Mouse (Mus musculus) heart, embryonic 11.5 days (tissue): ENCODE results near the gene Mrpl37. TPM values are rescaled to one million over a fixed set of nuclear protein-coding genes. Genes with fewer than 3 reads are reported as not detected.

Experiments used
- ATAC-seq: fragments of 200-750 bp; cut with Nextera tagmentation; replicated peaks from 2 replicates; pipeline ENCODE4 v1.8.0; 2017; ENCODE audit warnings: moderate library complexity; ENCODE audit not compliant: insufficient number of reproducible peaks, low FRiP score, low TSS enrichment
- H3K27ac ChIP-seq: fragments of 300-500 bp; sonication (generic); 2 replicates; pipeline ENCODE4 v1.5.1; 2014; ENCODE audit warnings: mild to moderate bottlenecking, low read depth, low read length
- H3K27me3 ChIP-seq: fragments of 300-500 bp; sonication (generic); 2 replicates; pipeline ENCODE4 v1.6.1; 2014; ENCODE audit warnings: mild to moderate bottlenecking, low read length, mixed read lengths; ENCODE audit not compliant: control insufficient read depth, insufficient read depth
- H3K36me3 ChIP-seq: fragments of 300-500 bp; sonication (generic); 2 replicates; pipeline ENCODE4 v1.6.1; 2014; ENCODE audit warnings: mild to moderate bottlenecking, low read length, moderate library complexity, mixed read lengths; ENCODE audit not compliant: control insufficient read depth, insufficient read depth
- H3K4me1 ChIP-seq: fragments of 300-500 bp; sonication (generic); 2 replicates; pipeline ENCODE4 v1.6.1; 2014; ENCODE audit warnings: low read length; ENCODE audit not compliant: control insufficient read depth, insufficient read depth
- H3K4me2 ChIP-seq: fragments of 300-500 bp; sonication (generic); 2 replicates; pipeline ENCODE4 v1.6.1; 2014; ENCODE audit warnings: mild to moderate bottlenecking, moderate library complexity
- H3K4me3 ChIP-seq: fragments of 300-500 bp; sonication (generic); 2 replicates; pipeline ENCODE4 v1.5.1; 2014; ENCODE audit warnings: low read depth, low read length
- H3K9ac ChIP-seq: fragments of 300-500 bp; sonication (generic); 2 replicates; pipeline ENCODE4 v1.6.1; 2014; ENCODE audit warnings: mild to moderate bottlenecking, low read depth, low read length, moderate library complexity
- H3K9me3 ChIP-seq: fragments of 300-500 bp; sonication (generic); replicated peaks from 2 replicates; pipeline ENCODE4 v1.6.1; 2016; ENCODE audit warnings: low read length; ENCODE audit not compliant: control insufficient read depth
- WGBS: fragments of 180-500 bp; shearing (Covaris S2); extraction: QIAGEN DNeasy Blood & Tissue Kit; methylation state at CpG from one replicate; pipeline ENCODE4 v1.1.7; 2014; ENCODE audit not compliant: insufficient replicate concordance; 5-methylcytosine and 5-hydroxymethylcytosine counted together
- polyA plus RNA-seq: library from polyadenylated mRNA; unstranded; fragments of >200 nt; fragmentation: Nextera tagmentation; extraction: Ambion mirVana; gene quantifications from 2 replicates; pipeline ENCODE4 v1.2.1, GENCODE M21; 2014

Mrpl37 gene
- polyA plus RNA-seq, 1 experiment from 2014 or later, result 113 TPM

DNA sequence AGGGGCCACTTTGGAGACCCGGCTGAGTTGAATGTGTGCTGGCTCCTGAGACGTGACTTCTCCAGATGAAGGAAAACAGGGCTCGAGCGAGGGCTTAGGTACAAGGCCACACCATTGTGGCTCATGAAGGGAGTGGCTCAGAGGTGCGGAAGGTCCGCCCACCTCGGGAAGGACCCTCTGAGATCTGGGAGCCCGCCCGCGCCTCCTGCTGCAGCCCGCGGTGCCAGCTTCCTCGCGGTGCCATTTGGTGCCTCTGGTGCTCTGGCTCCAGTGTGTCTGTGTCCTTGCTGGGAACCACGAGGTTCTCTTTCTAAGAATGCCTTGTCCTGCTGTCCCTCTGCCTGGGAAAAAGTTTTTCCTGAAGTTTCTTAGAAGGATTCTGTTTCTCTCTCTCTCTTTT lies 31.2 kb upstream of the Mrpl37 start:
- H3K36me3 ChIP-seq, result no peaks in the 10 kb centered on the region
- ATAC-seq, result no peak
- H3K9ac ChIP-seq, result no peak overlapping the region
- 0 out of 2 replicates have a peak, but pooled peaks cover 9% of the 10 kb centered on the region for H3K4me1 ChIP-seq
- no peaks in the 10 kb centered on the region for H3K9me3 ChIP-seq
- H3K4me2 ChIP-seq, result no peak overlapping the region
- no peak overlapping the region for H3K4me3 ChIP-seq
- no peak overlapping the region for H3K27ac ChIP-seq
- 30% methylated on average over 15 of the region's 15 CpGs for WGBS
- H3K27me3 ChIP-seq, result no peaks in the 10 kb centered on the region

DNA sequence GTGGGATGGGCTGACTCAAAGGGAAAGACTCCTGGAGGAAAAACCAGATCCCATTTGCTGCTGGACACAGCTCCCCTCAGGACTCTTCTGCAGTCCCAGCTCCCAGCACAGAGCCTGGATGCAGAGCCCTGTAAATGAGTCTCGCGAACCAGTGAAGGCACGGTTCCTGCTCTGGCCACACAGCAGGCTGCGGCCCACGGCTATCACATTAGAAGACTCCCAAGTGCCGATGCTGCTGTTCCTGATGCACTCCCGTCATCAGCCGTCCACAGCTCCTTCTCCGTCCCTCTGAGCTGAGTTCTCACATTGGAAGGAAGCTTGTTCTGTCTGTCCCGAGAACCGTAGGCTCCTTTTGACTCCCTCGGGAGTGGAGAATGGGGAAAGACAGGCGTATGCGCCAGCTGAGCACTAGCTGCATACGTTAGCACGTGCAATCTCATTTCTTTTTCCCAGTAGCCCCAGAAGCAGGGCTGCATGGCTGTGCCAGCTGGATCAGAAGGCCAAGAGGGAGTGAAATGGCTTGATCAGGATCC lies 30.2 kb upstream of the Mrpl37 start, which contains the start of gene Cdcp2:
Gene Cdcp2 (plus strand): TSS at position 51 of the 533 bp plus-strand sequence.
- Histone ChIP-seq H3K4me1 (0 out of 2 replicates have a peak, but pooled peaks cover 6% of the 10 kb centered on the region), H3K27ac (no peak within 1 kb of the TSS), H3K9ac (no peak within 1 kb of the TSS), H3K9me3 (no peaks in the 10 kb centered on the region), H3K27me3 (no peaks in the 10 kb centered on the region), H3K4me2 (no peak within 1 kb of the TSS), H3K36me3 (no peaks in the 10 kb centered on the region), H3K4me3 (no peak within 1 kb of the TSS)
- ATAC-seq, result no peak
- 45% methylated on average over 16 of the region's 16 CpGs for WGBS

DNA sequence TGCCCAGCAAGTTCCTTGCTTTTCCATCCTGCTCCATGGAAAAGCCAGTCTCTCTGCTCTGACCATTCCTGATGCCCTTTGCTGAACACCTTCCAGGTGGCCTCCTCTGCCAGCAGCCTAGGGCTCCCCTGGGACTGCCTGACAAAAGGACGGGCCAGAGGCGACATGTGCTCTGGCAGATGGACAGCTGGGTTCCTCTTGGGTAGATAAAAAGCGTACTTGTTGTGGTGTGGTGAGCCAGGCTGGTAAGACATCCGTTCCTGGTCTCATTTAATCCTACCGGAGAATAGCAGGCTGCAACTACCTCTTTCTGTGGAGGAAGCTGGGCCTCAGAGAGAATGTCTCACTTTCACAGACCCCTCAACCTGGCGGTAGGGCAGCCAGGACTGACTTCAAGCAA lies 29.4 kb upstream of the Mrpl37 start:
- WGBS, result 45% methylated on average over 6 of the region's 6 CpGs

DNA sequence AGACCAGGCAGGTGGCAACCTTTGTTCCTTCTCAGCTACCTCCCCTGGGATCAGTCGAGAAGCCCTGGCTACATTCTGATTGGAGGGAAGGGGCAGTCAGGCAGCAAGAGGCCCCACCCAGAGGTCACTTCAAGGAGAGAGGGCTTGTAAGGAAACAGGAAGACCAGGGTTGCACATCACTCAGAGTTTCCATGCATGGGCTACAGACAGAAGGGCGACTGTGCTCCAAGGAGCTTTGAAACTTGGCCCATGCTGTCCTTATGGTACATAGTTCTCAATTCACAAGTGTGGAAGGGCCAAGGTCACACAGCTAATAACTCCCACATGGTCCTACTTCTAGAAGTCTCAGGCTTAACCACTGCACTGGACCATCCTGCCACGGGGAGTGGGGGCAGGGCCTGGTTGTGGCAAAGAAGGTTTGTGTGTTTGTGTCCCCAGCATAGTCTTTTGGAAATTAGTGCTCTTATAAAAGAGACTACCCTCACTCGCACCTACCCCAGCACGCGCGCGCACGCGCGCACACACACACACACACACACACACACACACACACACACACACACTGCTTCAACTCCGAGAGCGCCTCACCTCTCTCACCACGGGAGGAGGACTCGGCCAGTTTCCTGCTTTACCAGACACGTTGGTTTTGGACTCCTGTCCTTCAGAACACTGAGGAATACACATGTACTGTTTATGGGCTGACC lies 28.0 kb upstream of the Mrpl37 start:
- WGBS, result 72% methylated on average over 16 of the region's 16 CpGs
- H3K4me1 ChIP-seq, result 0 out of 2 replicates have a peak, but pooled peaks cover 6% of the 10 kb centered on the region
- H3K36me3 ChIP-seq, result no peaks in the 10 kb centered on the region
- H3K9me3 ChIP-seq, result no peaks in the 10 kb centered on the region
- no peak overlapping the region for H3K4me2 ChIP-seq
- H3K9ac ChIP-seq, result no peak overlapping the region
- no peaks in the 10 kb centered on the region for H3K27me3 ChIP-seq
- ATAC-seq, result no peak
- no peak overlapping the region for H3K4me3 ChIP-seq
- H3K27ac ChIP-seq, result no peak overlapping the region

More for the DNA sequence above, 29.4 kb upstream of the Mrpl37 start:
- H3K9me3 ChIP-seq, result no peaks in the 10 kb centered on the region
- no peaks in the 10 kb centered on the region for H3K27me3 ChIP-seq
- H3K4me2 ChIP-seq, result no peak overlapping the region
- ATAC-seq, result no peak
- H3K27ac ChIP-seq, result no peak overlapping the region
- H3K36me3 ChIP-seq, result no peaks in the 10 kb centered on the region
- no peak overlapping the region for H3K4me3 ChIP-seq
- no peak overlapping the region for H3K9ac ChIP-seq
- 0 out of 2 replicates have a peak, but pooled peaks cover 6% of the 10 kb centered on the region for H3K4me1 ChIP-seq

- no peak overlapping the region for H3K9ac ChIP-seq
- H3K4me3 ChIP-seq, result no peak overlapping the region
- no peak overlapping the region for H3K27ac ChIP-seq
- no peak overlapping the region for H3K4me2 ChIP-seq
- no peaks in the 10 kb centered on the region for H3K27me3 ChIP-seq
- 80% methylated on average over 14 of the region's 14 CpGs for WGBS
- H3K9me3 ChIP-seq, result no peaks in the 10 kb centered on the region
- ATAC-seq, result no peak
- no peaks in the 10 kb centered on the region for H3K36me3 ChIP-seq
- 0 out of 2 replicates have a peak, but pooled peaks cover 6% of the 10 kb centered on the region for H3K4me1 ChIP-seq
Measured at GRCm38 (mm10) chr4:107091696-107092095, 25.0 kb upstream of the Mrpl37 start.

- ATAC-seq, result peak; percentile 77
- H3K9ac ChIP-seq, result no peak overlapping the region
- H3K4me2 ChIP-seq, result peak overlapping the region; percentile 23; the same call in 1 of the 2 replicates
- WGBS, result 23% methylated on average over 6 of the region's 6 CpGs
- no peak overlapping the region for H3K4me3 ChIP-seq
- peaks cover 19% of the 10 kb centered on the region for H3K4me1 ChIP-seq
- no peaks in the 10 kb centered on the region for H3K9me3 ChIP-seq
- H3K27ac ChIP-seq, result peak overlapping the region; percentile 18; the same call in 1 of the 2 replicates
- H3K36me3 ChIP-seq, result no peaks in the 10 kb centered on the region
- H3K27me3 ChIP-seq, result 0 out of 2 replicates have a peak, but pooled peaks cover 3% of the 10 kb centered on the region
Measured at GRCm38 (mm10) chr4:107084858-107085257, 18.2 kb upstream of the Mrpl37 start.

DNA sequence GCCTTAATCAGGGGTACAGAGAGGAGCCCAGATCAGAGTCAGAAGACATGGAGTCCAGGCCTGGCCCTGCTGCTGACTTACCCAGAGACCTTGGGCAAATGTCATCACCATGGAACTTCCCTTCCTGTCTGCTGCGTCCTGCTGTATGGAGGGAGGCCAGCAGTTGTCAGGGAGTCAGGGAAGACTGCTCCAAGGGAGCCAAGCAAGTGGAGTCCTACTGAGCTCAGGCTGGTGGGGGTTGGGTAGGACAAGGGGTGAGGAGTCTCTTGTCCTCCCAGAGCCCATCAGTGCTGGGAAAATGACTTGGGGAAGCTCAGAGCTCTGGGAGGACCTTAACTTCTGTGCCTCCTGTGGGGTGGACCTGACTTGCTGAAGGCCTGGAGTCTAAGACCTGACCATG lies 17.7 kb upstream of the Mrpl37 start:
- WGBS, result 0% methylated on average over 1 of the region's 1 CpGs
- no peak overlapping the region for H3K9ac ChIP-seq
- 0 out of 2 replicates have a peak, but pooled peaks cover 3% of the 10 kb centered on the region for H3K27me3 ChIP-seq
- H3K4me1 ChIP-seq, result peaks cover 19% of the 10 kb centered on the region
- no peaks in the 10 kb centered on the region for H3K9me3 ChIP-seq
- H3K4me3 ChIP-seq, result no peak overlapping the region
- no peaks in the 10 kb centered on the region for H3K36me3 ChIP-seq
- peak overlapping the region; percentile 18; the same call in 1 of the 2 replicates for H3K27ac ChIP-seq
- peak overlapping the region; percentile 12; the same call in 1 of the 2 replicates for H3K4me2 ChIP-seq
- no peak for ATAC-seq

GRCm38 (mm10) chr4:107083126-107083525 lies 16.5 kb upstream of the Mrpl37 start:
- 82% methylated on average over 4 of the region's 4 CpGs for WGBS
- no peak for ATAC-seq
- no peak overlapping the region for H3K4me3 ChIP-seq
- 0 out of 2 replicates have a peak, but pooled peaks cover 3% of the 10 kb centered on the region for H3K27me3 ChIP-seq
- H3K9me3 ChIP-seq, result no peaks in the 10 kb centered on the region
- no peaks in the 10 kb centered on the region for H3K36me3 ChIP-seq
- H3K27ac ChIP-seq, result no peak overlapping the region
- H3K4me1 ChIP-seq, result peaks cover 19% of the 10 kb centered on the region
- H3K9ac ChIP-seq, result no peak overlapping the region
- no peak overlapping the region for H3K4me2 ChIP-seq
